Mouse (Mus musculus) E14TG2a.4 (cell line): ENCODE data around the gene Dcaf15.

Experiments used
- CTCF ChIP-seq: conservative IDR thresholded peaks from 2 replicates; pipeline ENCODE4 v1.5.1; 2014; ENCODE audit warnings: low read length
- POU5F1 ChIP-seq: IDR thresholded peaks from 2 replicates; pipeline ENCODE4 v1.6.1; 2014; ENCODE audit warnings: low read length, borderline replicate concordance

DNA sequence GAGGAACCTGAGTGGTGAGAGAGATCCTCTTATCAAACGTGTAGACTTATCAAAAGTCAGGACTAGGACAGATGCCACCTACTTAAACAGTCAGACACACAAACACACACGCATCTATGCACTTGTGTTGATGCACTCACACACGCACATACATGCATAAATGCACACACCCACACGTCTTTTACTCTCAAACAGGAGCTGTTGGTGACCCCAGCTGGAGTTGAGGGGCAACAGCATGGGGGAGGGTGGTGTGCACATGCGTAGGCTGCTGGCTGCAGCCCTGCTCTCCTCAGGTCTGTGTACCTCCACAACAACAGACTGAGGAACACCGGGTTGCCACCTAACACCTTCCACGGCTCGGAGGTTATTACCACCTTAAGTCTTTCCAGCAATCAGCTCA, 23.7 kb upstream of the Dcaf15 start:
- TF ChIP-seq CTCF, result no peak
- no peak for TF ChIP-seq POU5F1
